Mouse (Mus musculus): ENCODE data around the gene Pdcd2. TPM values are rescaled to one million over a fixed set of nuclear protein-coding genes. Genes with fewer than 3 reads are reported as not detected.

Gene Pdcd2
- polyA plus RNA-seq (2012; ENCODE audit: low replicate concordance) = 67.4 and 76.5 TPM in 2 replicates

DNA sequence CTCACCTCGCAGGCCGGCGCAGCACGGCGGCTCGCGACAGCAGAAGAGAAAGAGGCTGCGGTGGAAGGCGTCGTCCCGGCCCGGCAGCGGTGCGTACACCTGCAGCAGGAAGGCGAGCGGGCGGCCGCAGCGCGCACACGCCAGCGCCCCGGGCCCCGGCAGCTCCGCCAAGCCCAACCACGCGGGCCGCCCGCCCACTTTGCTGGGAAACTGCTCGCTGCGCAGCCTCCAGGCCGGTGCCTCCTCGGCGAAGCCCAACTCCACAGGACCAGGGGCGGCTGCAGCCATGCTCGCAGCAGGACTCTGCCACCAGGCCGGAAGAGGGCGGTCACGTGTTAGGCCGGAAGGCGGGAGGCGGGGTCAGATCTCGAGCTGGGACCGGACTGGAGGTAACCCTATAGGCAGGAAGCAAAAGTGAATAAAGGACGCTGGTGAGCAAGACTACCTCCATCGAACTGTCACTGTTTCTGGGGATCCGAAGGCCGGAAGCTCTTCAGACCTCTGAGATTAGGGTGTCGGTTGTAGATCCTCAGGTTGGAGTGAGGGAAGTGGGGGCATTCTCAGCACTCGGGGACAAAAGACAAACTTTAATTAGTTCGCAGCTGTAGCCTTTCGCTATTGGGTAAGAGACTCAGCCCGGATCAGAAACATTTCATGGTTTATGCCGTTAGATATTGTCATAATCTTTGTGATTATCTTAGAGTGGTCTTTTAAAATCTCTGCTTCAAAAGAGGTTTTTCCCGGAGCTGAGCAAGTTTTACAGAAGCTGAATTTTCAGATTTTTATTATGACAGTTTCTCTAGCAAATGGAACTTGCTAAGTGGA lies at the start of gene Pdcd2:
TSS of gene Pdcd2 (minus strand) at position 316 of the 825 bp plus-strand sequence.

DNA sequence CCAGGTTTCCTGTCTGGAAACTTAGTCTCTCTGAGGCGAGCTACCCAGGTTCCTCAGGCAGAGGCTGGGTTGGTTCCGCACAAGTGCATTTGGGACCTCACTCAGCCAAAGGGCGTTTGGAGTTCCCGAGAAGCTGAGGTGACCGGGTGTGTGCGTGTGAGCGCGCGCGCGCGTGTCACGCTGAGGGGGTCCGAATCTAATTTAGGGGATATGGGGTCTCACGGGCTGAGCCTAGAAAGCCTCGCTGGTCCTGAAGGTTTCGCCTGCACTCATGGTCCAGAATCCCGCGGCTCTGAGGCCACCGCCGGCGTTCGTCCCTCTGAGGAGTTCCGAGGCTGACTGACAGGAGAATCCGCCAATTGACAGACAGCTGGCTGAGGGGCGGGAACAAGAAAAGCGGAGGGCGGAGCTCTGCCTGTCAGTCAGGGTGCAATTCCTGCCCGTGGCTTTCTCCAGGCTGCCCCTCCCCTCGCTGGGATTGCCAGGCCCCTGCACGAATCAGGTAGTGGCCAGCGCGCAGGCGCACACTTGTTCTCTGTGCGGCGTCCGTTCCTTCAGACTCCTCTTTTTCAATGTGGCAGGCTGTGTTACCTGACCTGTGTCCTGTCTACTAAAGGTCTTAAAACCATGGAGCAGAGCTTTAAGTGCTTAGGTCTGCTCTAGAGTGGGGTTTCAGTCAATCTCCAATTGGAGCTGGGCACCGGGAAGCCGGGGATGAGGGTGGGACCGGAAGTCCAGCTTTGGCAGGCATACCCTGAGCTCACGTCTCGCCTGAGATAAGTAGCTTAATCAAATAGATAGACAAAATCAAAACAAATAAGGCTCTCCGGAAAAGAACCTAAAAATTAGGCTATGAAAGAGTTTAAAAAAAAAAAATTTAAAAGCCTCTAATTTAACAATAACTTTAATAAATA lies 37.2 kb upstream of the Pdcd2 start, which contains the start of gene Prdm9:
TSS of gene Prdm9 (minus strand) at position 341 of the 914 bp plus-strand sequence.

DNA sequence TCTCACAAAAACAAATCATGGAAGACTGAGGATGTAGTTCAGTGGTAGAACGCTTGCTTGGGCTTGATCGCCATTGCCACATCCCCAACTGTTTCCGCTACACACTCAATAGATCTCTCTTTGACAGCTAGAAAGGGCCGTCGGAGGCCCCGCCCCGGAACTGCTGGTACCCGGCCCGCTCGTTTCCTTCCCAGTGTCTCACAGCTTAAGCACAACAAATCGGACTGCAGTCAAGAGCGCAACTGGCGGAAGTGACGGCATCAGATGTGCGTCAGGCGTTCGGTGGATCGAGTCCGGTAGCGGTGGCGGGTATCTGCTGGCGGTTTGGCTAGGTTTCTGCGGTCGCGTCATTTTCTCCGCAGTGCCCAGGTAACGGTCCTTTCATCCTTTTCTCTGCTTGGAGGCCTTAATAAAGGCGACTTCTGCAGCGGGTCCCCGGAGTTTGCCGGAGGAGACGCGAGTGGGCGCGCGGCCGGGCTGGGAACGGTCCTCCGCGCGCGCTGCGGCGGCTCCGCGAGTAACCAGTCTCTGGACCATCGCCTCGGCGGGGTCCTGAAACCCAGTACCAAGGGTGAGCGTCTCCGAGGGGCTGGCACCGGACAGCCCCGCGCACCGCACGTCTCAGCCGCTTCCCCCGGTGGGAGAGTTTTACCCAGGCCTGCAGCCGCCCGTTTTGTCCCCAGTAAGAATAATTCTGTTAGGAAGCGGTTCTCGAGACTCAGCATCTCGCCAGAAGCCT lies 27.3 kb downstream of the Pdcd2 start, which contains the start of the genes Psmb1 and Tbp:
TSS of gene Psmb1 (minus strand) at position 96 of the 739 bp plus-strand sequence.
TSS of gene Tbp (plus strand) at position 233 of the 739 bp plus-strand sequence.

Other genes with a start within 250 kb of the Pdcd2 start
- 8.7 and 15.1 TPM in 2 replicates for gene Dll1, start 150.4 kb downstream of the Pdcd2 start, polyA plus RNA-seq (2012; ENCODE audit: low replicate concordance)
- 6.8 and 11.2 TPM in 2 replicates for gene Fam120b, start 131.1 kb downstream of the Pdcd2 start, polyA plus RNA-seq (2012; ENCODE audit: low replicate concordance)
- 3.3 and 47.4 TPM in 2 replicates for gene Psmb1, start 27.6 kb downstream of the Pdcd2 start, polyA plus RNA-seq (2012; ENCODE audit: low replicate concordance)
- gene Tbp, start 27.4 kb downstream of the Pdcd2 start, polyA plus RNA-seq (2012; ENCODE audit: low replicate concordance) = 5.9 and 6.0 TPM in 2 replicates
- gene Prdm9, start 37.1 kb upstream of the Pdcd2 start, polyA plus RNA-seq (2012; ENCODE audit: low replicate concordance) = 3.6 and 6.9 TPM in 2 replicates
- 41.4 and 181 TPM in 2 replicates for gene Chd1, start 177.7 kb upstream of the Pdcd2 start, polyA plus RNA-seq (2012; ENCODE audit: low replicate concordance)

All from hematopoietic multipotent progenitor cell, adult 10-12 weeks (in vitro differentiated cells).